Mouse (Mus musculus): ENCODE measurements around the gene Pde4c. TPM values are rescaled to one million over a fixed set of nuclear protein-coding genes. Genes with fewer than 3 reads are reported as not detected.

Pde4c gene
- polyA plus RNA-seq, 1 experiment from 2014 or later, result 0.56 TPM

DNA sequence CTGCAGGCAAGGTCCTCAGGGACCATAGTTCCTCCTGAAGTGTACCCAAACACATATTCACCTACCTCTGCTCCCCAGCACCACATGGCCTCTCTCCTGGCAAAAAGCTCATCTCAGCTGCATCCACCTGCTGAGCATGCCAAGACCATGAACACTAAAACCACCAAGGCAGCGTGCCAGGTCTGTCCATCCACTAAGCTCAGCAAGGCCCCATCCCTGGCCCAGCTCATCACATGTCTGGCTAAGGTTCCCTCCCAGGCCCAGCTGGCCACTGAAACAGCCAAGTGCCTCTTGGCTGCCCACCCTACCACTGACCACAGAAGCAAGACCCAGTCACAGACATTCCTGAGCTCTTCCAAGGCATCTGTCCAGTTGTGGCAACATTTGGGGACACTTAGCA, 13.2 kb upstream of the Pde4c start:
- peaks cover 19% of the 10 kb centered on the region for H3K27me3 ChIP-seq (replicated peaks)
- no peaks in the 10 kb centered on the region for H3K9me3 ChIP-seq (replicated peaks)
- no peak overlapping the region for H3K9ac ChIP-seq
- no peaks in the 10 kb centered on the region for H3K4me1 ChIP-seq
- no peak for ATAC-seq
- H3K27ac ChIP-seq, result no peak overlapping the region
- H3K36me3 ChIP-seq, result no peaks in the 10 kb centered on the region
- no peak overlapping the region for H3K4me3 ChIP-seq
- H3K4me2 ChIP-seq, result no peak overlapping the region
- WGBS (ENCODE audit: insufficient replicate concordance), result 63% methylated on average over 1 of the region's 1 CpGs

DNA sequence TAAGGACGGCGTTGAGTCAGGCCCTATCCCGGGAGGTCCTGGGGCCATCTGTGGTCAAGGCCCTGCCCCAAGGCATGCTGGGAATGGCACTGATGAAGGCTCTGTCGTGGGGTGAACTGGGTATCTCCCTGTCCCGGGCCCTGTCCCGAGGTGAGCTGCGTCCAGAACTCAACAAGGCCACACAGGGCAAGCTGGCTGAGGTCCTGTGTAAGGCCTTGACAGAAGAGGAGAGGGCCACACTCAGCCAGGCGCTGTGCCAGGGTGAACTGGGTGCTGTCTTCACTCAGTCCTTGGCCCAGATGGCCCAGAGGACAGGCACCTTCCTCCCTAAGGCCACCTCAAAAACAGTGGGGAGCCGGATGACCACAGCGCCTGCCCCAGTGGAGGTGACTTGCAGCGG, 12.5 kb upstream of the Pde4c start:
- Histone ChIP-seq H3K4me1 (no peaks in the 10 kb centered on the region), H3K27ac (no peak overlapping the region), H3K9me3 (replicated peaks) (no peaks in the 10 kb centered on the region), H3K9ac (no peak overlapping the region), H3K27me3 (replicated peaks) (peaks cover 22% of the 10 kb centered on the region), H3K4me2 (no peak overlapping the region), H3K36me3 (no peaks in the 10 kb centered on the region), H3K4me3 (no peak overlapping the region)
- no peak for ATAC-seq
- 66% methylated on average over 11 of the region's 11 CpGs for WGBS (ENCODE audit: insufficient replicate concordance)

DNA sequence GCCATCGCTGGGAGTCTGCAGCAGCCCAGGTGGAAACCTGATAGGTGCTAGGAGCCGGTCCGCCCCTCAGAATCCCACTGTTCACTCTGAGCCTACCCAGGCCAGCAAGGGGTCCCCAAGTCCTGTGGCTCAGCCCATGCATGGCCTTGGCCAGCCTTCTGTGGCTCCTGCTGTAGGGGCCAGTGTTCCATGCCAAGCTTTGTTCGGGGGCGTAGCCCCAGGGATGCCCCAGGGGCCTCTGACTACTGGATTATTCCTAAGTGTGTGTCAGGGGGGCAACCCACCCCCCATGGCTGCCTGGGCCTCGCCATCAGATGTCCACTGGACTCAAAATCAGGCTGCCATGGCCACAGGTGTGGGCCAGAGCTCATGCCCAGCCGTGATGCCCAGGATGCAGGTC, 9.5 kb upstream of the Pde4c start:
- Histone ChIP-seq H3K27me3 (replicated peaks) (peaks cover 41% of the 10 kb centered on the region), H3K27ac (no peak overlapping the region), H3K4me3 (no peak overlapping the region), H3K9ac (no peak overlapping the region), H3K4me1 (peaks cover 3% of the 10 kb centered on the region; the same call in 1 of the 2 replicates), H3K9me3 (replicated peaks) (no peaks in the 10 kb centered on the region), H3K36me3 (no peaks in the 10 kb centered on the region), H3K4me2 (no peak overlapping the region)
- WGBS (ENCODE audit: insufficient replicate concordance), result 62% methylated on average over 7 of the region's 7 CpGs
- no peak for ATAC-seq

DNA sequence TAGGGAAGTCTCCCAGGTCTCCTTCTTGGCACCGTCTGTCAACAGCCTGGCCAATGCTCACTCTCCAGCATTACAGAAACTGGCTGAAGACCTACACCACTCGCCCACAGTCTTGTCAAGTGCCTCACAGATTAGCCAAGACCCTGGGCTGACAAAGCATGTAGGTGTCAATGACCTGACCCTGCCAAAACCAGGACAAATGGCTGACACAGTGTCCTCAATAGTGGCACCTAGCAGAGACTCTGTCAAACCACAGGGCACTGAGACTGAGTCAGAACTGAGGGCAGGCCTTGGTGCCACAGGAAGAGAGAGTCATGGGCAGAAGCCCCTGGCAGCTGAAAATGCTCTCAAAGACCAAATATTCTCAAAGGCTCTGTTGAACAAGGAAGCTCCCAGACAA, 8.4 kb upstream of the Pde4c start:
- H3K36me3 ChIP-seq, result no peaks in the 10 kb centered on the region
- H3K4me2 ChIP-seq, result no peak overlapping the region
- no peaks in the 10 kb centered on the region for H3K9me3 ChIP-seq (replicated peaks)
- H3K9ac ChIP-seq, result no peak overlapping the region
- 38% methylated on average over 2 of the region's 2 CpGs for whole genome bisulfite sequencing (ENCODE audit: insufficient replicate concordance)
- no peak overlapping the region for H3K27ac ChIP-seq
- no peak overlapping the region for H3K4me3 ChIP-seq
- peaks cover 3% of the 10 kb centered on the region; the same call in 1 of the 2 replicates for H3K4me1 ChIP-seq
- ATAC-seq, result no peak
- H3K27me3 ChIP-seq (replicated peaks), result peaks cover 43% of the 10 kb centered on the region

DNA sequence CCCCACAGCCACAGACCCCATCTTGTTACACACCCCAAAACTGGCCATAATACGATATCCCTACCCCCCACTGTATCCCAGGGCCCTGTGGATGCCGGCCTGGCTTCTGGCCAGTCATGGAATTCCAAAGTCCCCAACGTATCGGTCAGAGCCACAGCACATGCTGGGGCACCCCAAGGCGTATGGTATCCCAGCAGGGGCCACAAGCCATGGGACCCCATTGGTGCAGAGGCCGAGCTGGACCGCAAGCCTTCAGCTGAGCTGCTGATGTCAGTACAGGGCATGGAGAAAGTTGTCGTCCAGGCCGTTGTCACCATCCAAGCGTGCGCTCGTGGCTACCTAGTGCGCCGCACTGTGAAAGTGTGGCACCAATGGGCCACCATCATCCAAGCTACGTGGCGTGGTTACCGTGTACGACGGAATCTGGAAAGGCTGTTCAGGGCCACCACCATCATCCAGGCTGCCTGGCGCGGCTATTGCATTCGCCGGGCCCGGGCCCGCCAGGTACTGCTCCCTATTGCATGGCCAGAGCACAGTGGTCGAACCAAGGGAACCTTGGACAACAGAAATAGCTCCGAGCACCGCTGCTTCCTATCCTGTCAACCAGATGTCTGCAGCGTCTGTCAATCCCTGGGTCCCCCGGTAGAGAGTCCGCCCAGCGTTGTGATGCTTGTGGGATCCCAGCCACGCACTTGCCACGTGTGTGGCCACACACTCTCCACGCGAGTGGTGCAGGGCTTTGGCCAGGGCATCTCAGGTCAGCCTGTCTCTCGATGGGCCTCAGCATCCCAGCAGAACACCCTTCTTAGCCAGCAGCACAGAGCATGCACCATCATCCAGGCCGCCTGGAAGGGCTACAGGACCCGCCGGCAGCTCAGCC, 6.8 kb upstream of the Pde4c start:
- no peak for ATAC-seq
- no peak overlapping the region for H3K27ac ChIP-seq
- no peak overlapping the region for H3K9ac ChIP-seq
- H3K4me1 ChIP-seq, result peaks cover 3% of the 10 kb centered on the region; the same call in 1 of the 2 replicates
- H3K4me3 ChIP-seq, result no peak overlapping the region
- no peak overlapping the region for H3K4me2 ChIP-seq
- 68% methylated on average over 40 of the region's 40 CpGs for WGBS (ENCODE audit: insufficient replicate concordance)
- peaks cover 36% of the 10 kb centered on the region for H3K27me3 ChIP-seq (replicated peaks)
- no peaks in the 10 kb centered on the region for H3K36me3 ChIP-seq
- no peaks in the 10 kb centered on the region for H3K9me3 ChIP-seq (replicated peaks)

DNA sequence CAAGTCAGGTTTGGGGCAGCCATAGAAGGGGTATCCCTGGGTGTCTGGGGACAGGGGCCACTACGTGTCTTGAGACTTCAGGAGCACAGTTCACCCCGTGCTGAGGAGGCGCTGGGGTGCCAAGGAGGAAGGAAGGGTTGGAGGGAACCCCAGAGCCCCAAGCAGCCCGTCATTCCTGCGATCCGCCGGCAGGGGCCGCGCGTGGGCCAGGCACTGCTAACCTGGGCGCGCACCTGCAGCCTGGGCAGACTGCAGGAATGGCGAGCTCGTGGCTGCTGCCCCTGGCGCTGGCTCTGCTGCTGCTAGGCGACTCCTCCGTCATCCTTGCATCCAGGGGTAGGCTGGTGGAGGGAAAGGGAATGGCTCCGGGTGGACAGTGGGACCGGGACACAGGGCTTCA, 5.2 kb upstream of the Pde4c start, which contains the start of gene Gm3336:
TSS of gene Gm3336 (plus strand) at position 247 of the 400 bp plus-strand sequence.
- H3K9ac ChIP-seq, result no peak within 1 kb of the TSS
- H3K27ac ChIP-seq, result no peak within 1 kb of the TSS
- WGBS (ENCODE audit: insufficient replicate concordance), result 3% methylated on average over 19 of the region's 19 CpGs
- H3K4me1 ChIP-seq, result peaks cover 3% of the 10 kb centered on the region; the same call in 1 of the 2 replicates
- ATAC-seq, result peak; percentile 35
- peak within 1 kb of the TSS; percentile 20; the same call in 1 of the 2 replicates for H3K4me2 ChIP-seq
- peaks cover 36% of the 10 kb centered on the region for H3K27me3 ChIP-seq (replicated peaks)
- H3K9me3 ChIP-seq (replicated peaks), result no peaks in the 10 kb centered on the region
- H3K4me3 ChIP-seq, result no peak within 1 kb of the TSS
- H3K36me3 ChIP-seq, result no peaks in the 10 kb centered on the region

GRCm38 (mm10) chr8:70719796-70720270, 3.7 kb upstream of the Pde4c start:
- H3K4me3 ChIP-seq, result no peak overlapping the region
- WGBS (ENCODE audit: insufficient replicate concordance), result 36% methylated on average over 9 of the region's 9 CpGs
- H3K9ac ChIP-seq, result no peak overlapping the region
- no peak overlapping the region for H3K27ac ChIP-seq
- H3K27me3 ChIP-seq (replicated peaks), result peaks cover 48% of the 10 kb centered on the region
- H3K4me1 ChIP-seq, result peaks cover 3% of the 10 kb centered on the region; the same call in 1 of the 2 replicates
- no peak for ATAC-seq
- H3K36me3 ChIP-seq, result no peaks in the 10 kb centered on the region
- H3K9me3 ChIP-seq (replicated peaks), result no peaks in the 10 kb centered on the region
- no peak overlapping the region for H3K4me2 ChIP-seq

GRCm38 (mm10) chr8:70720739-70721138, 2.8 kb upstream of the Pde4c start:
- Histone ChIP-seq H3K9ac (no peak overlapping the region), H3K4me3 (no peak overlapping the region), H3K4me1 (peaks cover 3% of the 10 kb centered on the region; the same call in 1 of the 2 replicates), H3K36me3 (no peaks in the 10 kb centered on the region), H3K27me3 (replicated peaks) (peaks cover 49% of the 10 kb centered on the region), H3K4me2 (no peak overlapping the region), H3K9me3 (replicated peaks) (no peaks in the 10 kb centered on the region), H3K27ac (no peak overlapping the region)
- no peak for ATAC-seq
- 5% methylated on average over 3 of the region's 3 CpGs for WGBS (ENCODE audit: insufficient replicate concordance)

DNA sequence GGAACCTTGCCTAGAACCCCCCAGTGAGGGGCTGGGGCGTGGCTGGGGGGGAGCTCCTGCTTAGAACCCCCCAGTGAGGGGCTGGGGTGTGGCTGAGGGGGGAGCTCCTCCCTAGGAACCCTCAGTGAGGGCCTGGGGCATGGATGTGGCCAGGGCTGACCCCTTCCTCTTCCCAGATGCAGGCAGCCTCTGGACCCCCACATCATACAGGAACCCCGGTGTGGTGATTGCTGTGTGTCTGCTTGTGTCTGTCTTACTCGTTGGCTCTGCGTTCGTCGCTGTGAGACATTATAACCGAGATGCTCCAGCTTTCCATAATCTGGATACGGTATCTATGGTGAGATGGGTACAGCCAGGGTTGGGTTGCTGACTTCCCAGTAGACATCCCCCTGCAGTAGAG, 1.9 kb upstream of the Pde4c start:
- Histone ChIP-seq H3K9ac (no peak overlapping the region), H3K4me2 (no peak overlapping the region), H3K27me3 (replicated peaks) (peaks cover 54% of the 10 kb centered on the region), H3K9me3 (replicated peaks) (no peaks in the 10 kb centered on the region), H3K27ac (no peak overlapping the region), H3K4me3 (no peak overlapping the region), H3K4me1 (peaks cover 3% of the 10 kb centered on the region; the same call in 1 of the 2 replicates), H3K36me3 (no peaks in the 10 kb centered on the region)
- ATAC-seq, result no peak
- WGBS (ENCODE audit: insufficient replicate concordance), result 74% methylated on average over 8 of the region's 8 CpGs

DNA sequence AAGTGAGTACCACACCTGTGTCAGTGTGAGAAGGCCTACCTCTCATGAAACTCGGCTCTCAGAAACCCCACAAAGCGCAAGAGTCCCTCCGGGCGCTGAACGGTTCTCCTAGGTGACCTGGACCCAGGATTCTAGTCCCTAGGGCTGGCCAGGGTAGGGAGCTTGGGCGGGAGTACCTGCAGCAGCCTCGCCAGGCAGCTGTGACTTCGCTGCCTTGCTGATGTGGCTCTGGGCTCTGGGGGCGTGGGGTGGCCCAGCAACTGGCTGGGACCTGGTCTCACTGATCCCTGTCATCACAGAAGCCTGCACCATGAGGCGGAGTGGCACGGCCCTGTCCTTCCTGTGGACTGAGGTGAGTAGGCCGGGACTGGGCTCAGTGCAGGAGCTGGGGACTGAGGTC, 696 bp downstream of the Pde4c start:
- Histone ChIP-seq H3K27ac (peak overlapping the region; percentile 73), H3K4me1 (peaks cover 9% of the 10 kb centered on the region; the same call in 1 of the 2 replicates), H3K36me3 (no peaks in the 10 kb centered on the region), H3K9me3 (replicated peaks) (no peaks in the 10 kb centered on the region), H3K9ac (no peak overlapping the region; the same call in 1 of the 2 replicates), H3K4me3 (no peak overlapping the region), H3K4me2 (no peak overlapping the region), H3K27me3 (replicated peaks) (peaks cover 59% of the 10 kb centered on the region)
- 0 out of 2 replicates have a peak, but pooled peaks have one; percentile 1 for ATAC-seq
- WGBS (ENCODE audit: insufficient replicate concordance), result 64% methylated on average over 12 of the region's 12 CpGs

GRCm38 (mm10) chr8:70725792-70726447, 2.4 kb downstream of the Pde4c start:
- peaks cover 68% of the 10 kb centered on the region for H3K27me3 ChIP-seq (replicated peaks)
- no peaks in the 10 kb centered on the region for H3K36me3 ChIP-seq
- no peak overlapping the region for H3K27ac ChIP-seq
- H3K9ac ChIP-seq, result no peak overlapping the region
- ATAC-seq, result no peak
- H3K4me3 ChIP-seq, result no peak overlapping the region
- whole genome bisulfite sequencing (ENCODE audit: insufficient replicate concordance), result 21% methylated on average over 14 of the region's 14 CpGs
- H3K4me1 ChIP-seq, result peaks cover 18% of the 10 kb centered on the region; the same call in 1 of the 2 replicates
- no peaks in the 10 kb centered on the region for H3K9me3 ChIP-seq (replicated peaks)
- H3K4me2 ChIP-seq, result no peak overlapping the region

DNA sequence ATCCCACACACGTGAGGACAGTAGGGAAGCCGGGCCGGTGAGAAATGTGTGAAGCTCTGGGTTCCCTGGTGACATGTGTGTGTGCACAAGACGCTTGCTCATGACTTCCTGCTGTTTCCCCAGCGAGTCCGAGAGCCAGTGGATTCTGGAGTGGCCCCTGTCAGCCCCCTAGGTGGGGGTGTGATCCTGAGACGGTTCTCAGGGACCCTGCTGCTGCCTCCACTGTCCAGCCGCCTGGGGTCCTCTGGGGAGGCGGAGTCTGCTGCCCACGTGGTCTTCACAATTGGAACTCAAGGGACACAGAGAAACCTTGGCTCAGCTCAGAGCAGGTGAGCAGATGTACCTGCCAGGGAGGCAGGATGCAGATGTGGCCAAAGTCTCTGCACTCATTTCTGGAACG, 3.2 kb downstream of the Pde4c start:
- Histone ChIP-seq H3K4me3 (no peak overlapping the region), H3K27ac (no peak overlapping the region), H3K9ac (no peak overlapping the region), H3K36me3 (no peaks in the 10 kb centered on the region), H3K9me3 (replicated peaks) (no peaks in the 10 kb centered on the region), H3K27me3 (replicated peaks) (peaks cover 76% of the 10 kb centered on the region), H3K4me2 (no peak overlapping the region), H3K4me1 (peaks cover 18% of the 10 kb centered on the region; the same call in 1 of the 2 replicates)
- ATAC-seq, result no peak
- WGBS (ENCODE audit: insufficient replicate concordance), result 45% methylated on average over 11 of the region's 11 CpGs

Measured in liver, embryonic 12.5 days (tissue).